Mouse (Mus musculus) stomach, embryonic 14.5 days (tissue): Measurements from ENCODE around the gene Zcrb1. TPM values are rescaled to one million over a fixed set of nuclear protein-coding genes. Genes with fewer than 3 reads are reported as not detected.
A peak's percentile ranks its signal among the peaks of the same experiment; 100 is the strongest.

ENCODE experiments used
- ATAC-seq: fragments of 200-750 bp; cut with Nextera tagmentation; 2 replicates; pipeline ENCODE4 v1.8.0; 2017; ENCODE audit warnings: low read depth, moderate TSS enrichment; ENCODE audit not compliant: insufficient number of reproducible peaks, insufficient read depth, low FRiP score
- H3K27ac ChIP-seq: fragments of 300-500 bp; sonication (generic); 2 replicates; pipeline ENCODE4 v1.5.1; 2014; ENCODE audit warnings: mild to moderate bottlenecking, low read length, moderate library complexity, mixed read lengths
- H3K27me3 ChIP-seq: fragments of 300-500 bp; sonication (generic); 2 replicates; pipeline ENCODE4 v1.6.1; 2014; ENCODE audit warnings: low read length, control low read depth, mixed read lengths; ENCODE audit not compliant: control insufficient read depth, insufficient read depth
- H3K36me3 ChIP-seq: fragments of 300-500 bp; sonication (generic); 2 replicates; pipeline ENCODE4 v1.6.1; 2014; ENCODE audit warnings: mild to moderate bottlenecking, control low read depth, low read length, moderate library complexity, mixed read lengths; ENCODE audit not compliant: control insufficient read depth, insufficient read depth
- H3K4me1 ChIP-seq: fragments of 300-500 bp; sonication (generic); 2 replicates; pipeline ENCODE4 v1.6.1; 2014; ENCODE audit warnings: low read length, control low read depth, mixed read lengths; ENCODE audit not compliant: control insufficient read depth, insufficient read depth
- H3K4me2 ChIP-seq: fragments of 300-500 bp; sonication (generic); replicated peaks from 2 replicates; pipeline ENCODE4 v1.6.1; 2014; ENCODE audit warnings: low read depth, low read length, control low read depth
- H3K4me3 ChIP-seq: fragments of 300-500 bp; sonication (generic); 2 replicates; pipeline ENCODE4 v1.5.1; 2014; ENCODE audit warnings: low read depth, low read length, control low read depth
- H3K9ac ChIP-seq: fragments of 300-500 bp; sonication (generic); replicated peaks from 2 replicates; pipeline ENCODE4 v1.6.1; 2014; ENCODE audit warnings: low read depth, mild to moderate bottlenecking, control low read depth, low read length, moderate library complexity, mixed read lengths
- H3K9me3 ChIP-seq: fragments of 300-500 bp; sonication (generic); 2 replicates; pipeline ENCODE4 v1.6.1; 2016; ENCODE audit warnings: low read depth, low read length, control low read depth; ENCODE audit not compliant: control insufficient read depth
- WGBS: fragments of 180-500 bp; shearing (Covaris S2); extraction: QIAGEN DNeasy Blood & Tissue Kit; methylation state at CpG from one replicate; pipeline ENCODE4 v1.1.7; 2014; 5-methylcytosine and 5-hydroxymethylcytosine counted together
- polyA plus RNA-seq: library from polyadenylated mRNA; unstranded; fragments of >200 nt; fragmentation: Nextera tagmentation; extraction: Ambion mirVana; gene quantifications from 2 replicates; pipeline ENCODE4 v1.2.1, GENCODE M21; 2014

Gene Zcrb1
- polyA plus RNA-seq, 1 experiment from 2014 or later, result 128 TPM

DNA sequence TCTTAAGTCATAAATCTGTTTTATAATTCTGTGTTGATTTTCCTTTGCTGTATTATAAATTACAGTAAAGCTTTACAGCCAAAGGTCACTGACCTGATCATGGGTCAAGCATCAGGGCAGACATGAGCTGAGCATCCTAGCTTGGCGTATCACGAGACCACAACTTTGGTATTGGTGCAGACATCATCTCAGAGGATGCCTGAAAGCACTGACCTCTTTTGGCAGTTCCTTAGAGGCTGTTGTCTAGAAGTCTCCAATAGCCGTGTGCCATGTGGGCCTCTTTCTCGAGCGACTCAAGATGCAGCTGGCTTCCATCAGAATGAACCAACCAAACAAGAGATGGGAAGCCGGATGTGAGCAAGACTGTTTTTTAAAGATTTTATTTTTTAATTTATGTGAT lies 32.6 kb downstream of the Zcrb1 start:
- H3K9me3 ChIP-seq, result no peaks in the 10 kb centered on the region
- no peak overlapping the region for H3K9ac ChIP-seq
- no peak for ATAC-seq
- H3K27ac ChIP-seq, result no peak overlapping the region
- no peak overlapping the region for H3K4me3 ChIP-seq
- H3K4me2 ChIP-seq, result no peak overlapping the region
- H3K4me1 ChIP-seq, result 0 out of 2 replicates have a peak, but pooled peaks cover 2% of the 10 kb centered on the region
- no peaks in the 10 kb centered on the region for H3K27me3 ChIP-seq
- H3K36me3 ChIP-seq, result no peaks in the 10 kb centered on the region
- 58% methylated on average over 6 of the region's 6 CpGs for WGBS

DNA sequence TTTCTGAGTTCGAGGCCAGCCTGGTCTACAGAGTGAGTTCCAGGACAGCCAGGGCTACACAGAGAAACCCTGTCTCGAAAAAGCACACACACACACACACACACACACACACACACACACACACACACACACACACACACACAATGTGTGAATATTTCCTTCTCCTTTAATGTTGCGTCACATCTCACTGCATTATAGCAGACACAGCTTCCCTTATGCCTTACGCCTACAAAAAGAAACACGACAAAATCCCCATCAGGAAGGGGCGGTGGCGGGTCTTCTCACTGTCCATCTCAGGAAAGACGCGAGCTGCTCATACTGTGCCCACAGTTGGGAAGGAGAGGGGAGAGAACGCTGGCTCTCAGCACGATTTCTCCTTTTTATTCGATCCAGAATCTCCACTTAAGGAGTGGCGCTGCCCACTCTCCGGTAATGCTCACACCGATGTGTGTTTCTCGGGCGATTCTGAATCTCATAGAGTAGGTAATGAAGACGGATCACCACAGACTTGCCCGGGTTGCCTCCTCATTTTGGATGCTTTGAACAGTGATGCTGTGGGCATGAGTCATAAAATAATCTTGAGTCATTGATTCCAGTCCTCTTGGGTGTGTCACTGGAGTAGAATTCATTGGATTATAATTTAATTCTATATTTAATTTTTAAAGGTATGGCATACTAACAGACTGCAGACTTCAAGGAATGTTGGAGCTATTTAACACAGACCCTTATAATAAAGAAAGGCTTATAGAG lies 39.6 kb downstream of the Zcrb1 start:
- Histone ChIP-seq H3K36me3 (no peaks in the 10 kb centered on the region), H3K4me1 (no peaks in the 10 kb centered on the region), H3K9me3 (no peaks in the 10 kb centered on the region), H3K4me2 (no peak overlapping the region), H3K27ac (no peak overlapping the region), H3K27me3 (no peaks in the 10 kb centered on the region), H3K9ac (no peak overlapping the region), H3K4me3 (no peak overlapping the region)
- WGBS, result 89% methylated on average over 19 of the region's 19 CpGs
- ATAC-seq, result no peak

DNA sequence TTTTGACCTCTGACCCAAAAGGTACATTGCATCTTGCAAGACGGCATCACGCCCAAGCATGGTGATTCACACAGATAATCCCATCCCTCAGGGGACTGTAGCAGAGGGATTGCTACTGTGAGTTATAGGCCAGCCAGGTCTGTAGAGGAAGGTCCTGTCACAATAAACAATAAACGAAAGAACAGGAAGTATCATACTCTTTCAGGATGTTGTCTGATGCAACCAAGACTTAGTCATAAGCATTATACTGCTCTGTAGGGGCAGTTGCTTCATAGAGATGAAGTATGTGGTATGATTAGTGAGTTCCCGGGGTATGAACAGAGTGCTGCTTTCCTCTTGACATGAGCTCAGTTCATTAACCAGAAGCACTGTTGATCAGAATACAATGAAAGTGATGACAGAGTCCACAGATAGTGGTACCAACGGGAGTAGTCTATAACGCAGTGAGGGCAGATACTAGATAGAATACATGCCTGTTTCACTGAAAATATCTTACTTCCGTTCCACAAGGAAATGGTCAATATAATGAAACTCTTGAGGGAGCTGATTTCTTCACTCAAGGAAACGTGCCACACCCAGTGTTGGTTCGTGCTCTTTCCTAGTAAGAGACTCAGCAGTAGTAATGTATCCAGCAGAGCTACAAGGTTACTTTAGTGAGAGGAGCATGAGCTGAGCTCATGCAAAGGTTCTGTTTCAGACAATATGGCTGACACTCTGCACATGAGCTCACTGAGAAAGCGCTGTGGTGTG lies 57.3 kb downstream of the Zcrb1 start:
- no peaks in the 10 kb centered on the region for H3K36me3 ChIP-seq
- H3K4me2 ChIP-seq, result no peak overlapping the region
- no peak overlapping the region for H3K27ac ChIP-seq
- H3K4me3 ChIP-seq, result no peak overlapping the region
- H3K27me3 ChIP-seq, result no peaks in the 10 kb centered on the region
- ATAC-seq, result no peak
- no peaks in the 10 kb centered on the region for H3K4me1 ChIP-seq
- H3K9ac ChIP-seq, result no peak overlapping the region
- 86% methylated on average over 10 of the region's 10 CpGs for WGBS
- no peaks in the 10 kb centered on the region for H3K9me3 ChIP-seq

DNA sequence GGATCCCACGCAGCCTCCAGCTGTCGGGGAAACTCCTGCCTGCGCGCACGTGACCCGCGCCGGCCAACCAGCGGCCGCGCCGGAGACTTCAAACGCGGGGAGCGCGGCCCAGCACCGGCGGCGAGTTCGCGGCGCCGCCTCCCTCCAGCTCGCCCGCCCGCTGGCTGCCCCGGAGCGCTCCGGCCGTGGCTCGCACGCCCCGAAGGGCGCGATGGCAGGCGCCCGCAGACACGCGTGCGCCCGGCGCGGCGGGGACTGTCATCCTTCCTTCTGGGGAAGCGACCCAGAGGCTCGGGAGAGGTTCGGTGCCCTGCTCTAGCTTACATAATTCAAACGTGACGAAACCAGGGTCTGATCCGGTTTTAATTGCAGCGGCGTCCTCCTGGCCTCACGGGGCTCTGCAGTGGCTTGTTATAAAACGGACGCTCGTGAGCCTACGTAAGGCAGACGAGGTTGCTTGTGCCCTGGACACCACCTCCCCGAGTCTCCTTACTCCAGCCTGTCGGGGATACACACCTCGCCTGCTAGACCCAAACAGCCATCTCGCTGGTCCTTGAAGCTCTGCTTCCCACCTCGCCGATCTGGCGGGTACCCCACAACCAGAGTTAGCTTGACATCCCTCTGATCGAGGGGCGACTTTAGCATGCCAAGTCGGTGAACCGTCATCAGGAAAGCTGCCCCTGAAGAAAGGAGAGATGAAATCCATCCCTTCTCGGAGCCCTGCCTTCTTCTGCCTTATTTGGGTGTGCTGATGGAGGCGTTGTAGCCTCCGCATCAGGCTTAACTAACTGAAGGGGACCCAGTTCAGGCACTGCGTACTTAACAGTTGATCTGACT lies 61.0 kb downstream of the Zcrb1 start, which contains the start of gene Yaf2:
Yaf2 (minus strand) TSS at position 11 of the 837 bp plus-strand sequence.
- no peaks in the 10 kb centered on the region for H3K4me1 ChIP-seq
- under 1% methylated on average over 73 of the region's 73 CpGs for WGBS
- peak within 1 kb of the TSS; percentile 87 for H3K9ac ChIP-seq
- H3K36me3 ChIP-seq, result no peaks in the 10 kb centered on the region
- H3K4me2 ChIP-seq, result peak within 1 kb of the TSS; percentile 81
- no peaks in the 10 kb centered on the region for H3K27me3 ChIP-seq
- H3K27ac ChIP-seq, result peak within 1 kb of the TSS; percentile 84
- peak within 1 kb of the TSS; percentile 55 for H3K4me3 ChIP-seq
- no peaks in the 10 kb centered on the region for H3K9me3 ChIP-seq
- ATAC-seq, result peak; percentile 94

DNA sequence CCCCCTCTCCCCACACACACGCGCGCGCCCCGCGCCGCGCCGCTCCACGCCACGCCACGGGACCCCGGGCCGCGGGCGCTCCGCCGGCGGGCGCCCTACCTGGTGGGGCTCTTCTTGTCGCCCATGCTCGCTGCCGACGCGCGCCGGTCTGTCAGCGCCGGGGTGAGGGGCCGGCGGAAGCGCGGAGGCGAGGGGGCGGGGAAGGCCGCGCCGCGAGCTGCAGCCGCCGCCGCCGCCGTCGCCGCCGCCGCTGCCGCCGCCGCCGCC lies 61.5 kb downstream of the Zcrb1 start:
- Histone ChIP-seq H3K36me3 (no peaks in the 10 kb centered on the region), H3K4me1 (no peaks in the 10 kb centered on the region), H3K9me3 (no peaks in the 10 kb centered on the region), H3K4me3 (peak overlapping the region; percentile 55), H3K27ac (peak overlapping the region; percentile 84), H3K4me2 (peak overlapping the region; percentile 81), H3K27me3 (no peaks in the 10 kb centered on the region), H3K9ac (peak overlapping the region; percentile 87)
- ATAC-seq, result no peak
- WGBS, result 2% methylated on average over 25 of the region's 52 CpGs

Other genes starting within 250 kb of the Zcrb1 start
- 16.1 and 16.2 TPM in 2 replicates for gene Gxylt1, start 123.2 kb downstream of the Zcrb1 start, polyA plus RNA-seq
- gene Yaf2, start 61.4 kb downstream of the Zcrb1 start, polyA plus RNA-seq, result 58.8 and 62.3 TPM in 2 replicates
- 40.5 and 50.2 TPM in 2 replicates for gene Pphln1, start within 50 bp of the Zcrb1 start, polyA plus RNA-seq
- 23.6 and 28.6 TPM in 2 replicates for gene Prickle1, start 197.6 kb upstream of the Zcrb1 start, polyA plus RNA-seq